Mouse (Mus musculus) forebrain, embryonic 16.5 days (tissue): ENCODE results near the gene Gm36864. TPM values are rescaled to one million over a fixed set of nuclear protein-coding genes. Genes with fewer than 3 reads are reported as not detected.
"Not testable (repeated sequence)": the region's sequence is repeated elsewhere in the genome, so short reads cannot be mapped to it uniquely, and the experiment has no call there.

Experiments used
- ATAC-seq: fragments of 200-750 bp; cut with Nextera tagmentation; 2 replicates; pipeline ENCODE4 v1.8.0; 2017; ENCODE audit warnings: mild to moderate bottlenecking, moderate library complexity
- H3K27ac ChIP-seq: fragments of 300-500 bp; sonication (generic); 2 replicates; pipeline ENCODE4 v1.5.1; 2014; ENCODE audit warnings: low read length, control low read depth
- H3K27me3 ChIP-seq: fragments of 300-500 bp; sonication (generic); replicated peaks from 2 replicates; pipeline ENCODE4 v1.6.1; 2014; ENCODE audit warnings: low read length; ENCODE audit not compliant: control insufficient read depth, insufficient read depth
- H3K36me3 ChIP-seq: fragments of 300-500 bp; sonication (generic); 2 replicates; pipeline ENCODE4 v1.6.1; 2014; ENCODE audit not compliant: control insufficient read depth, insufficient read depth
- H3K4me1 ChIP-seq: fragments of 300-500 bp; sonication (generic); replicated peaks from 2 replicates; pipeline ENCODE4 v1.6.1; 2014; ENCODE audit warnings: low read length; ENCODE audit not compliant: control insufficient read depth, insufficient read depth
- H3K4me2 ChIP-seq: fragments of 300-500 bp; sonication (generic); 2 replicates; pipeline ENCODE4 v1.6.1; 2014; ENCODE audit warnings: mild to moderate bottlenecking, low read length, control low read depth
- H3K4me3 ChIP-seq: fragments of 300-500 bp; sonication (generic); replicated peaks from 2 replicates; pipeline ENCODE4 v1.5.1; 2014; ENCODE audit warnings: mild to moderate bottlenecking, low read length, control low read depth
- H3K9ac ChIP-seq: fragments of 300-500 bp; sonication (generic); replicated peaks from 2 replicates; pipeline ENCODE4 v1.6.1; 2014; ENCODE audit warnings: low read depth, low read length, control low read depth
- H3K9me3 ChIP-seq: fragments of 300-500 bp; sonication (generic); 2 replicates; pipeline ENCODE4 v1.6.1; 2016; ENCODE audit warnings: low read length; ENCODE audit not compliant: control insufficient read depth
- WGBS: fragments of 180-500 bp; shearing (Covaris S2); extraction: QIAGEN DNeasy Blood & Tissue Kit; methylation state at CpG from one replicate; pipeline ENCODE4 v1.1.7; 2014; 5-methylcytosine and 5-hydroxymethylcytosine counted together
- polyA plus RNA-seq: library from polyadenylated mRNA; unstranded; fragments of >200 nt; fragmentation: Nextera tagmentation; extraction: Ambion mirVana; gene quantifications from 2 replicates; pipeline ENCODE4 v1.2.1, GENCODE M21; 2015

Gm36864 gene
- polyA plus RNA-seq, result not detected in 2 replicates

DNA sequence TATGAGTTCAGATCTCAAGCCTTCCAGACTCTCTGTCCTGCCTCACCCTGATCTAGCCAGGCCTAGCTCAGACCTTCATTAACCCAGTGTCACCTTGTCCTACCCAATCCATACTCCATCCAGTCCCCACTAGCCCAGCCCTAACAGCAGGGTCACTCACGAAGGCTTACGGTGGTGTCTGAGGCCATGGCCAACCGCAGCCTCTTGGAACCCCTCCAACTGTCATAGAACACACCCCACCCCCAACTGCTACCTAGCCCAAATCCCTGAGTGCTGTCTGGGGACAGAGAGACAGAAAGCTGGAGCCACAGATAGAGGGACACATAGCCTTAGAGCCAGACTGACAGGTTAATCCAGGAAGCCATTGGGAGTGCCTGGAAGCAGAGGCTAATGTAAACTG lies at the start of gene Gm36864:
Gene Gm36864, plus strand, starts transcription at position 269 of the 400 bp plus-strand sequence.
- Histone ChIP-seq H3K4me1 (no peaks in the 10 kb centered on the region), H3K27ac (no peak within 1 kb of the TSS), H3K9ac (no peak within 1 kb of the TSS), H3K36me3 (no peaks in the 10 kb centered on the region), H3K27me3 (no peaks in the 10 kb centered on the region), H3K4me3 (no peak within 1 kb of the TSS), H3K4me2 (no peak within 1 kb of the TSS), H3K9me3 (no peaks in the 10 kb centered on the region)
- ATAC-seq, result no peak
- WGBS, result 76% methylated on average over 3 of the region's 3 CpGs

DNA sequence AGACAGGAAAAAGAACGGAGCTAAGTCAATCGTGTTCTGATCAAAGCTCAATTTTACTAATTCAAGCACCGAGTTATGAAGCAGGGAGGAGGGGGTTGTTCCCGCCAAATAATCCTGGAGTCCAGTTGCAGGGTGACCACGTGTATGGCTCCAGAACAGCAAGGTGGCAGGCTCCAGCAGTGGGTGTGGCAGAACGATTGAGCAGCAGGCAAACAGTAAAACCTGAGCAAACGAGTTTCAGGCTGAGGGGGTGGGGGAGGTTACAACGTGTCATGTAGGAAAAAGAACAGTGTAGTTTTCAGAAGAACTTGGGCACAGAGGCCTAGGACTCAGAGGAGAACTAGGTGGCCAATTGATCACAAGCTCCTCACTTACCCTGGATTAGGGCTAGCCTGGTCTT lies 49.5 kb upstream of the Gm36864 start:
- ATAC-seq, H3K4me2 ChIP-seq, H3K4me3 ChIP-seq, H3K27me3 ChIP-seq, H3K27ac ChIP-seq, H3K9me3 ChIP-seq, H3K9ac ChIP-seq, H3K4me1 ChIP-seq, H3K36me3 ChIP-seq: not testable (repeated sequence)
- 67% methylated on average over 8 of the region's 8 CpGs for WGBS

DNA sequence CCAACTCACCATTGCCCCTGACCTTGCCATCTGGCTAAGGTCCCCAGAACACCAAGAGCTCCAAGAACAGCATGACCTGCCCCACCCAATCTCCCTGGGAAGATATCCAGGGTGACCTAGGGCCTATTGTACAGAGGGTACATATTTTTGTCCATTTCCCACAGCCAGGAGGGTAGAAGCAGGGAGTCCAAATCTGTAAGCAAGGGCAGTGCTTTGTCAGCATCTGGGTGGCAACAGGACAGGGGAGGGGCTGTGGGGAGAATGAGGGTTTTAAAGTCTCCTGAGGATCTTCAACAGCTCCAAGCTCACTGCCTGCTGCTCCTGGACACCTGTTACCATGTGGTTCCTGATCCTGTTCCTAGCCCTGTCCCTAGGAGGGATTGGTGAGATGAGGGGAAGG lies 48.0 kb upstream of the Gm36864 start, which contains the start of gene Klk1b24:
Gene Klk1b24, plus strand, starts transcription at position 301 of the 400 bp plus-strand sequence.
- H3K27ac ChIP-seq, H3K9me3 ChIP-seq, H3K4me3 ChIP-seq, H3K4me1 ChIP-seq, H3K9ac ChIP-seq, ATAC-seq, H3K27me3 ChIP-seq, H3K36me3 ChIP-seq, H3K4me2 ChIP-seq: not testable (repeated sequence)

DNA sequence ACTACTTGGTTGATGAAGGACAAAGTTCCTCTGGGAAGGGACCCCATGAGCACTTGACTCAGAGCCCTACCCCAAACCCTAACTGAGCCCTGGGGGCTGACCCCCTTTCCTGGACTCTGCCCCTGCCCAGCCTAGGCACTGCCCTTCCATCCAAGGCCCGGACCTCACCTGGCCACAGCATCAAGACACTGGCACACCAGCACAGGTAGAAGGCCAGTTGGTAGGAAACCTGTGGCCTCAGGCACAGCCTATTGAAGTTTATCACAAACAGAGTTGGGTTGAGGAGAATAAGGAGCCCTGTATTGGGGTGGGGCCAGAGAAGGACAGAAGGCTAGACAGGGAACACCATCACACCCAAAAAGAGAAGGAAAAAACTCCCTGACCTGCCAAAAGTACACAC lies 42.5 kb upstream of the Gm36864 start:
- H3K4me1 ChIP-seq, H3K27me3 ChIP-seq, H3K36me3 ChIP-seq, H3K27ac ChIP-seq, H3K9me3 ChIP-seq, ATAC-seq, H3K4me2 ChIP-seq, H3K4me3 ChIP-seq, H3K9ac ChIP-seq: not testable (repeated sequence)
- 87% methylated on average over 1 of the region's 1 CpGs for WGBS

DNA sequence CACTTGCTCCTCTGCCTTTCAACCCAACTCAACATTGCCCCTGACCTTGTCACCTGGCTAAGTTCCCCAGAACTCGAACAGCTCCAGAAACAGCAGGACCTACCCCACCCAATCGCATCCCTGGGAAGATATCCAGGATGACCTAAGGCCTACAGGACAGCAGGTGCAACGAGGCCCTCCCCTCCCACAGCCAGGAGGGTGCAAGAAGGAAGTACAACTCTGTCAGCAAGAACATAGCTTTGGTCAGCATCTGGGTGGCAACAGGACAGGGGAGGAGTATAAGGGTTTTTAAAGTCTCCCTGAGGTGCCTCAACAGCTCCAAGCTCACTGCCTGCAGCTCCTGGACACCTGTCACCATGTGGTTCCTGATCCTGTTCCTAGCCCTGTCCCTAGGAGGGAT lies 38.1 kb upstream of the Gm36864 start, which contains the start of gene Klk1b3:
Gene Klk1b3, plus strand, starts transcription at position 301 of the 400 bp plus-strand sequence.
- 72% methylated on average over 3 of the region's 3 CpGs for WGBS
- H3K9me3 ChIP-seq, result no peaks in the 10 kb centered on the region
- no peaks in the 10 kb centered on the region for H3K36me3 ChIP-seq
- H3K27ac ChIP-seq, result no peak within 1 kb of the TSS
- no peak within 1 kb of the TSS for H3K4me3 ChIP-seq
- H3K9ac ChIP-seq, result no peak within 1 kb of the TSS
- no peak within 1 kb of the TSS for H3K4me2 ChIP-seq
- no peak for ATAC-seq
- no peaks in the 10 kb centered on the region for H3K4me1 ChIP-seq
- no peaks in the 10 kb centered on the region for H3K27me3 ChIP-seq

DNA sequence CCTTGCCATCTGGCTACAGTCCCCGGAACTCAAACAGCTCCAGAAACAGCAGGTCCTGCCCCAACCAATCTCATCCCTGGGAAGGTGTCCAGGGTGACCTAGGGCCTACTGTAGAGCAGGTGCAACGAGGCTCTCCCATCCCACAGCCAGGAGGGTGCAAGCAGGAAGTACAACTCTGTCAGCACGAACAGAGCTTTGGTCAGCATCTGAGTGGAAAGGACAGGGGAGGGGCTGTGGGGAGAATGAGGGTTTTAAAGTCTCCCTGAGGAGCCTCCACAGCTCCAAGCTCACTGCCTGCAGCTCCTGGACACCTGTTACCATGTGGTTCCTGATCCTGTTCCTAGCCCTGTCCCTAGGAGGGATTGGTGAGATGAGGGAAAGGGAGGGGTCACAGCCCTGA lies 28.8 kb upstream of the Gm36864 start, which contains the start of gene Klk1b4:
Gene Klk1b4, plus strand, starts transcription at position 301 of the 400 bp plus-strand sequence.
- not testable (repeated sequence) for H3K36me3 ChIP-seq, H3K4me2 ChIP-seq, H3K9me3 ChIP-seq, H3K4me1 ChIP-seq, H3K27ac ChIP-seq, ATAC-seq, H3K4me3 ChIP-seq, H3K9ac ChIP-seq, H3K27me3 ChIP-seq
- 56% methylated on average over 3 of the region's 3 CpGs for WGBS

DNA sequence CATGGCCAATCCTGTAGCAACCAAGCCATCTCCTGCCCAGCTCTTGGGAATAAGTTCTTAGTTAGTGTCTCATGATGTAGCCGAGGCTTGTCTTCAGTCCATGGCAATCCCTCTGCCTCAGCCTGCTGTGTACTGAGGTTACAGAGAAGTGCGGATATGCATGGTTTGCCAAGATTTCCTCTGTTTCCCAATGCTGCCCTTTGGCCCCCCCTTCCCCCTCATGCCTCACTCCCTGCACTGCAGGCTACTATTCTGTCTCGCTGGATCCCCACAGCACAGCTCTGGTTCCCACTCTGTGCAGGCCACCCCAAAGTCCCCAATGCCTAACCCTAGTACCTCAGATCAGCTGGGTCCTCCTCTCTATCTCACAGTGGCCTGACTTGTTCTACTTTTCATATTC lies 27.7 kb upstream of the Gm36864 start:
- ATAC-seq, result no peak
- no peak overlapping the region for H3K27ac ChIP-seq
- no peaks in the 10 kb centered on the region for H3K9me3 ChIP-seq
- 79% methylated on average over 3 of the region's 3 CpGs for WGBS
- H3K27me3 ChIP-seq, result no peaks in the 10 kb centered on the region
- H3K4me1 ChIP-seq, result no peaks in the 10 kb centered on the region
- no peak overlapping the region for H3K9ac ChIP-seq
- H3K4me2 ChIP-seq, result no peak overlapping the region
- no peaks in the 10 kb centered on the region for H3K36me3 ChIP-seq
- no peak overlapping the region for H3K4me3 ChIP-seq

DNA sequence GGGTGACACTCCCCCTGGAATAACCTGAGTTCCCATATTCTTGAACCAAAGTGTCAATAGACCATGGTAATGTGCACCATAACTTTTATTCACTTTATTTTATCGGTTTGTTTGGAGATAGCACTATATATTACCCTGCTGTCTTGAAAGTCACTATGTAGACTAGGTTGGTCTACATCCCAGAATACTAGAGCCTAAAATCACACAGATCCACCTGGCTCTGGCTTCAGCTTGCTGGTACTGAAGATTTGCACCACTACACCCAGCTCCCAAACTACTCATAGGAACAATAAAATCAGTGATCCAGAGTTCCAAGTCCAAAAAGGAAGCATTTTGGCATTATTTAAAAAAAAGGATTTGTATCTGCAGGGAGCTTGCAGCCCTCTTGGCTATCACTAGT lies 20.3 kb upstream of the Gm36864 start, which contains the start of gene Klk1b5:
Gene Klk1b5, plus strand, starts transcription at position 301 of the 400 bp plus-strand sequence.
- H3K27ac ChIP-seq, result no peak within 1 kb of the TSS
- H3K27me3 ChIP-seq, result no peaks in the 10 kb centered on the region
- no peak for ATAC-seq
- no peaks in the 10 kb centered on the region for H3K4me1 ChIP-seq
- H3K4me2 ChIP-seq, result no peak within 1 kb of the TSS
- H3K36me3 ChIP-seq, result no peaks in the 10 kb centered on the region
- no peaks in the 10 kb centered on the region for H3K9me3 ChIP-seq
- no peak within 1 kb of the TSS for H3K4me3 ChIP-seq
- no peak within 1 kb of the TSS for H3K9ac ChIP-seq
- 85% methylated on average over 1 of the region's 1 CpGs for WGBS

DNA sequence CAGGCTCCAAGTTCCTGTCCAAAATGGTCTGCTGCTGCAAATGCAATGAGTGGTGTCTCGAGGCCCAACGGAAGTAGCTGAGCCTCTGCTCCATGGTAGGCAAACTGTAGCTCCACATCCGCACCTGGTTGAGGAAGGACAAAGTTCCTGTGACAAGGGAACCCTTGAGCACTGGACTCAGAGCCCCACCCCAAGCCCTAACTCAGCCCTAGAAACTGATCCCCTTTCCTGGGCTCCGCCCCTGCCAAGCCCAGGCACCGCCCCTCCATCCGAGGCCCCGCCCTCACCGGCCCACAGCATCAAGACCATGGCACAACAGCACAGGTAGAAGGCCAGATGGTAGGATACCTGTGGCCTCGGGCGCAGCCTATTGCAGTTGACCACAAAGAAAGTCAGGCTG lies 14.4 kb upstream of the Gm36864 start:
- H3K36me3 ChIP-seq, H3K27ac ChIP-seq, ATAC-seq, H3K9me3 ChIP-seq, H3K9ac ChIP-seq, H3K4me2 ChIP-seq, H3K4me1 ChIP-seq, H3K27me3 ChIP-seq, H3K4me3 ChIP-seq: not testable (repeated sequence)
- 70% methylated on average over 8 of the region's 10 CpGs for WGBS

DNA sequence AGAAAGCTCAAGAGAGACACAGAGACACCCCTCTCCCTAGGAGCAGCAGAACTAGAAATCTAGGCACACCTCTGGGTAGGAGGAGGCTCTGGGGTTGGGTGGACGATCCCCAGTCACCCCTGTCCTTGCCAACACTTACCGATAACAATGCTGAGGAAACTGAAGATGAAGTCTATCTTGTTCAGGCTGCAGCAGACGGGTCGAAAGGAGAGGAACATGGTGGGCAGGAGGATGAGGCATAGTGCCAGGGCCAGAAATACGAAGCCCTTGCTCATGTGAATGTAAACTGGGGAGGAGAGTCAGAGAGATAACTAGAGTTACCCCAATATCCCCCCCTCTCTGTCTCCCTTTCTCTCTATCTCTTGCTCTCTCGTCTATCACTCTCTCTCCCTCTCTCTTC lies 13.6 kb upstream of the Gm36864 start:
- 73% methylated on average over 6 of the region's 6 CpGs for WGBS
- H3K4me3 ChIP-seq, H3K4me1 ChIP-seq, H3K9me3 ChIP-seq, H3K9ac ChIP-seq, H3K4me2 ChIP-seq, ATAC-seq, H3K36me3 ChIP-seq, H3K27me3 ChIP-seq, H3K27ac ChIP-seq: not testable (repeated sequence)
